Mouse (Mus musculus): ENCODE data around the gene Glt1d1.
A peak's percentile ranks its signal among the peaks of the same experiment; 100 is the strongest.

Gene Glt1d1

GRCm38 (mm10) chr5:127632167-127633145 lies at the start of gene Glt1d1, which contains the start of gene Slc15a4:
Gene Glt1d1, plus strand, starts transcription at chr5:127632262.
Gene Slc15a4, minus strand, starts transcription at chr5:127632897.
- DNase-seq (ENCODE audit: low spot score in 2 of 2), result no peak

- no peak for DNase-seq (ENCODE audit: low spot score in 2 of 2)
These were observed 48.4 kb upstream of the Glt1d1 start for GRCm38 (mm10) chr5:127583658-127584057.

- DNase-seq (ENCODE audit: low spot score in 2 of 2), result no peak
These were observed 44.2 kb upstream of the Glt1d1 start for GRCm38 (mm10) chr5:127587854-127588253.

- no peak for DNase-seq (ENCODE audit: low spot score in 2 of 2)
These were observed 39.7 kb upstream of the Glt1d1 start for GRCm38 (mm10) chr5:127592406-127592805.

- no peak for DNase-seq (ENCODE audit: low spot score in 2 of 2)
These were observed 39.2 kb upstream of the Glt1d1 start for GRCm38 (mm10) chr5:127592854-127593253.

GRCm38 (mm10) chr5:127595676-127596075 lies 36.4 kb upstream of the Glt1d1 start:
- DNase-seq (ENCODE audit: low spot score in 2 of 2), result no peak

- no peak for DNase-seq (ENCODE audit: low spot score in 2 of 2)
These were observed 35.2 kb upstream of the Glt1d1 start for GRCm38 (mm10) chr5:127596862-127597261.

GRCm38 (mm10) chr5:127602996-127603395 lies 29.1 kb upstream of the Glt1d1 start:
- no peak for DNase-seq (ENCODE audit: low spot score in 2 of 2)

GRCm38 (mm10) chr5:127607507-127607906 lies 24.6 kb upstream of the Glt1d1 start:
- DNase-seq (ENCODE audit: low spot score in 2 of 2), result no peak

GRCm38 (mm10) chr5:127609191-127609714 lies 22.8 kb upstream of the Glt1d1 start:
- DNase-seq (ENCODE audit: low spot score in 2 of 2), result no peak

- DNase-seq (ENCODE audit: low spot score in 2 of 2), result no peak
These were observed 21.1 kb upstream of the Glt1d1 start for GRCm38 (mm10) chr5:127610787-127611509.

- no peak for DNase-seq (ENCODE audit: low spot score in 2 of 2)
These were observed 20.2 kb upstream of the Glt1d1 start for GRCm38 (mm10) chr5:127611881-127612280.

GRCm38 (mm10) chr5:127612397-127612796 lies 19.7 kb upstream of the Glt1d1 start:
- no peak for DNase-seq (ENCODE audit: low spot score in 2 of 2)

GRCm38 (mm10) chr5:127615459-127615858 lies 16.6 kb upstream of the Glt1d1 start:
- no peak for DNase-seq (ENCODE audit: low spot score in 2 of 2)

GRCm38 (mm10) chr5:127616151-127616550 lies 15.9 kb upstream of the Glt1d1 start:
- DNase-seq (ENCODE audit: low spot score in 2 of 2), result peak in 1 of 2 experiments; percentile 8

GRCm38 (mm10) chr5:127616884-127617635 lies 15.0 kb upstream of the Glt1d1 start:
- DNase-seq (ENCODE audit: low spot score in 2 of 2), result peak; percentile 94

- DNase-seq (ENCODE audit: low spot score in 2 of 2), result no peak
These were observed 13.2 kb upstream of the Glt1d1 start for GRCm38 (mm10) chr5:127618834-127619233.

GRCm38 (mm10) chr5:127620371-127620770 lies 11.7 kb upstream of the Glt1d1 start:
- no peak for DNase-seq (ENCODE audit: low spot score in 2 of 2)

- no peak for DNase-seq (ENCODE audit: low spot score in 2 of 2)
These were observed 11.0 kb upstream of the Glt1d1 start for GRCm38 (mm10) chr5:127621108-127621507.

GRCm38 (mm10) chr5:127624427-127625213 lies 7.4 kb upstream of the Glt1d1 start:
- DNase-seq (ENCODE audit: low spot score in 2 of 2), result no peak

- no peak for DNase-seq (ENCODE audit: low spot score in 2 of 2)
These were observed 4.8 kb upstream of the Glt1d1 start for GRCm38 (mm10) chr5:127627242-127627641.

Data from thymus, postnatal 10 days (tissue).